Mouse (Mus musculus): ENCODE results near the gene Pdp2. TPM values are rescaled to one million over a fixed set of nuclear protein-coding genes. Genes with fewer than 3 reads are reported as not detected.

Gene Pdp2
- total and polyA plus RNA-seq, 3 experiments, result 12.2 to 12.4 TPM; not detected in 1

- TF ChIP-seq HCFC1 (IDR thresholded peaks at IDR 0.05; ENCODE audit: low read depth, low read length) (peak; percentile 78), RAD21 (IDR thresholded peaks at IDR 0.05; ENCODE audit: low read depth, low read length) (no peak), ZNF384 (IDR thresholded peaks at IDR 0.05; ENCODE audit: low read depth, low read length) (0 out of 2 replicates have a peak, but pooled peaks have one; percentile 4), POLR2AphosphoS2 (IDR thresholded peaks at IDR 0.05; ENCODE audit: low read length) (peak; percentile 92)
These were observed at the start of gene Pdp2 (continued) for GRCm38 (mm10) chr8:104591133-104591834.

- peaks cover 0 to 9% of the 10 kb centered on the region in 2 experiments; a peak in 2 of 4 replicates for H3K36me3 ChIP-seq (ENCODE audit: control insufficient read depth in 1 of 2, insufficient read depth in 2 of 2, low read length in 2 of 2)
- H3K4me1 ChIP-seq (ENCODE audit: control insufficient read depth in 1 of 2, insufficient read depth in 2 of 2, low read length in 2 of 2), result peaks cover 3 to 14% of the 10 kb centered on the region in 2 experiments; a peak in 3 of 4 replicates
- TF ChIP-seq CHD2 (IDR thresholded peaks at IDR 0.05; ENCODE audit: low read length), result no peak
- TF ChIP-seq E2F4 (IDR thresholded peaks at IDR 0.05; ENCODE audit: borderline replicate concordance, low read depth, low read length), result no peak
- TF ChIP-seq MAFK (IDR thresholded peaks at IDR 0.05; ENCODE audit: borderline replicate concordance, low read depth, low read length), result no peak
- no peak for TF ChIP-seq JUND (IDR thresholded peaks at IDR 0.05; ENCODE audit: low read depth, low read length)
- TF ChIP-seq ZC3H11A (IDR thresholded peaks at IDR 0.05; ENCODE audit: low read depth, low read length), result no peak
- no peak for TF ChIP-seq ZNF384 (IDR thresholded peaks at IDR 0.05; ENCODE audit: low read depth, low read length)
- no peak for TF ChIP-seq POLR2AphosphoS2 (IDR thresholded peaks at IDR 0.05; ENCODE audit: low read length)
- no peak for TF ChIP-seq CTCF (IDR thresholded peaks at IDR 0.05 in 2 of 3, conservative IDR thresholded peaks at IDR 0.05 in 1 of 3; ENCODE audit: control insufficient read depth in 1 of 3, insufficient read depth in 1 of 3, low read depth in 2 of 3, low read length in 3 of 3, poor library complexity in 1 of 3, severe bottlenecking in 1 of 3)
- no peak for TF ChIP-seq SIN3A (IDR thresholded peaks at IDR 0.05; ENCODE audit: low read length)
- no peak for TF ChIP-seq MEF2A (IDR thresholded peaks at IDR 0.05; ENCODE audit: extremely low read depth, insufficient replicate concordance, low read depth, low read length, poor library complexity, severe bottlenecking)
- no peak for TF ChIP-seq USF1 (IDR thresholded peaks at IDR 0.05; ENCODE audit: low read depth, low read length)
- TF ChIP-seq MXI1 (IDR thresholded peaks at IDR 0.05; ENCODE audit: low read depth, low read length), result no peak
- TF ChIP-seq MAZ (IDR thresholded peaks at IDR 0.05; ENCODE audit: low read depth, low read length), result no peak
- TF ChIP-seq KAT2A (conservative IDR thresholded peaks at IDR 0.05; ENCODE audit: low read depth, low read length), result no peak
- TF ChIP-seq MAX (IDR thresholded peaks at IDR 0.05; ENCODE audit: low read length), result no peak
- TF ChIP-seq POLR2A (IDR thresholded peaks at IDR 0.05; ENCODE audit: control insufficient read depth in 1 of 2, insufficient read depth in 1 of 2, low read depth in 1 of 2, low read length in 2 of 2, poor library complexity in 1 of 2), result no peak
- TF ChIP-seq EP300 (IDR thresholded peaks at IDR 0.05; ENCODE audit: low read depth in 1 of 2, low read length in 2 of 2), result no peak
- TF ChIP-seq ZMIZ1 (IDR thresholded peaks at IDR 0.05; ENCODE audit: low read depth, low read length), result no peak
- H3K27ac ChIP-seq (ENCODE audit: control insufficient read depth, low read depth, low read length), result no peak overlapping the region
- H3K79me2 ChIP-seq (ENCODE audit: control insufficient read depth, insufficient read depth, low read length, poor library complexity), result no peaks in the 10 kb centered on the region
- no peak for DNase-seq (ENCODE audit: low read depth, low spot score)
- no peaks in the 10 kb centered on the region for H3K9me3 ChIP-seq (replicated peaks; ENCODE audit: insufficient read depth, low read length)
- H3K4me3 ChIP-seq (ENCODE audit: control insufficient read depth in 1 of 2, insufficient read depth in 1 of 2, low read depth in 2 of 2, low read length in 2 of 2), result no peak overlapping the region
- H3K27me3 ChIP-seq (ENCODE audit: control insufficient read depth in 1 of 2, insufficient read depth in 2 of 2, low read length in 2 of 2), result no peaks in the 10 kb centered on the region
- H3K9ac ChIP-seq (ENCODE audit: control insufficient read depth, low read depth, low read length, poor library complexity, severe bottlenecking), result no peak overlapping the region
These were observed 49.8 kb upstream of the Pdp2 start for GRCm38 (mm10) chr8:104541515-104541880.
